Mouse (Mus musculus): ENCODE results near the gene Slco1a1.

DNA sequence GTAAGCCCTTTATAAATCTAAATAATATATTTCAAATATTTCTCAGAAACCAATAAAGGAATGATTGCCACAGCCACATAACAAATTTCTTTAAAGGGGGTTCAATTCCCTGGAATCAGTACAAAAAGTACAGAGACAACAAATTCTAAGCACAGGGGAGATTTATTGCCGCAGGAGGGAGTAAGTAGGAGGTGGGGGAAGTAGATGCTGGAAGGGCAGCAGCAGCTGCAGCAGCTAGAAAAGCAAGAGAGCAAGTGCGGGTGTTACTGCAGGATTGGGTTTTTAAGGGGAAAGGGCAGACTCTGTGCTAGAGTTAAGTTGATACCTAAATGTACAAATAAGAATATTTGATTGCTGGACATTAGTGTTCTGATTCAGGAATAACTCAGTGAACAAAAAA is 57.0 kb downstream of the Slco1a1 start:
- no peak for TF ChIP-seq CTCF (IDR thresholded peaks at IDR 0.05; ENCODE audit: low read depth, low read length)
- TF ChIP-seq GATA1 (IDR thresholded peaks at IDR 0.05; ENCODE audit: borderline replicate concordance, low read length) = no peak
- no peak for TF ChIP-seq TAL1 (conservative IDR thresholded peaks at IDR 0.05; ENCODE audit: low read depth, low read length)

Measured in G1E (cell line).